Mouse (Mus musculus): ENCODE results near the gene Tln1. TPM values are rescaled to one million over a fixed set of nuclear protein-coding genes. Genes with fewer than 3 reads are reported as not detected.

Gene Tln1
- total and polyA plus RNA-seq, 3 experiments = 22.9 to 146 (median 112) TPM

DNA sequence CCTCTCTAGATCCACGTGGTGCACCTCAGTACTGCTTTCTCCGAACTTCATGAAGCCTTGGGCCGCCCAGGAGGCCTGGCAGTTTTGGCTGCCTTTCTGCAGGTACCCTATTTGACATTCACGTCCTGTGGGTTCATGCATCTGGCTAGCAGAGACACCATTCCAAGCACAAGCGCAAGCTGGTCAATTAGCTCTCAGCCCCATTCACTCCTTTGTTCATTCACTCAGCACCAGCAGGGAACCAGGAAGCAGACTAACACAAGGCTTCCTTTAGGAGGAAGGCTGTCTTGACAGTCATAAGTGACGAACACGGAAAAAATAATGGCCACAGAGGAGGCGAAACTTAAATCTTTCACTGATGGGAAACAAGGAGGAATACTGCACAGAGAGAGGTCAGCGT, 53.4 kb downstream of the Tln1 start:
- no peak for DNase-seq (ENCODE audit: low read depth, low spot score)
- no peaks in the 10 kb centered on the region for H3K27me3 ChIP-seq (ENCODE audit: control insufficient read depth in 1 of 2, insufficient read depth in 2 of 2, low read length in 2 of 2)
- H3K36me3 ChIP-seq (ENCODE audit: control insufficient read depth in 1 of 2, insufficient read depth in 2 of 2, low read length in 2 of 2) = peaks cover 0 to 8% of the 10 kb centered on the region in 2 experiments; a peak in 2 of 4 replicates
- H3K79me2 ChIP-seq (ENCODE audit: control insufficient read depth, insufficient read depth, low read length, poor library complexity) = no peaks in the 10 kb centered on the region; the same call in 1 of the 2 replicates
- peak overlapping the region; percentile 71 to 91 for H3K4me3 ChIP-seq (ENCODE audit: control insufficient read depth in 1 of 2, insufficient read depth in 1 of 2, low read depth in 2 of 2, low read length in 2 of 2)
- H3K9ac ChIP-seq (ENCODE audit: control insufficient read depth, low read depth, low read length, poor library complexity, severe bottlenecking) = peak overlapping the region; percentile 77
- H3K9me3 ChIP-seq (replicated peaks; ENCODE audit: insufficient read depth, low read length) = no peaks in the 10 kb centered on the region
- TF ChIP-seq ELF1 (IDR thresholded peaks at IDR 0.05; ENCODE audit: low read depth, low read length) = no peak
- no peak for TF ChIP-seq MAZ (IDR thresholded peaks at IDR 0.05; ENCODE audit: low read depth, low read length)
- TF ChIP-seq ZMIZ1 (IDR thresholded peaks at IDR 0.05; ENCODE audit: low read depth, low read length) = no peak
- TF ChIP-seq MAX (IDR thresholded peaks at IDR 0.05; ENCODE audit: low read length) = no peak
- TF ChIP-seq ZNF384 (IDR thresholded peaks at IDR 0.05; ENCODE audit: low read depth, low read length) = no peak
- peaks cover 9 to 22% of the 10 kb centered on the region in 2 experiments for H3K4me1 ChIP-seq (ENCODE audit: control insufficient read depth in 1 of 2, insufficient read depth in 2 of 2, low read length in 2 of 2)
- H3K27ac ChIP-seq (ENCODE audit: control insufficient read depth, low read depth, low read length) = no peak overlapping the region

DNA sequence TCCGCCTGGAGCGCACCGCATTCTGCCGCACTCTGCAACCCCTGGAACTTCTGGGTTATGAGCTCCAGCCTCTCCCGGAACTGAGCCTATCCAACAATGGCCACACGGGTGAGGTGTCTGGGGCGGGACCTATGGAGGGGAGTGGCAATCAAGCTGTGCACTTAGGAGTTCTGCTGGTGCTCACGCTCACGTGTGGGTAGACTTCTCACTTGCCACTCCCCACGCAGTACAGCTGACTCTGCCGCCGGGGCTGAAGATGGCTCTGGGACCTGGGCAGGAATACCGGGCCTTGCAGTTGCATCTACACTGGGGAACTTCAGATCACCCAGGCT, 53.9 kb downstream of the Tln1 start:
- H3K36me3 ChIP-seq (ENCODE audit: control insufficient read depth in 1 of 2, insufficient read depth in 2 of 2, low read length in 2 of 2) = peaks cover 0 to 13% of the 10 kb centered on the region in 2 experiments; a peak in 2 of 4 replicates
- no peaks in the 10 kb centered on the region; the same call in 1 of the 2 replicates for H3K79me2 ChIP-seq (ENCODE audit: control insufficient read depth, insufficient read depth, low read length, poor library complexity)
- H3K9ac ChIP-seq (ENCODE audit: control insufficient read depth, low read depth, low read length, poor library complexity, severe bottlenecking) = peak overlapping the region; percentile 77
- no peaks in the 10 kb centered on the region for H3K27me3 ChIP-seq (ENCODE audit: control insufficient read depth in 1 of 2, insufficient read depth in 2 of 2, low read length in 2 of 2)
- no peaks in the 10 kb centered on the region for H3K9me3 ChIP-seq (replicated peaks; ENCODE audit: insufficient read depth, low read length)
- H3K4me1 ChIP-seq (ENCODE audit: control insufficient read depth in 1 of 2, insufficient read depth in 2 of 2, low read length in 2 of 2) = peaks cover 12 to 25% of the 10 kb centered on the region in 2 experiments
- peak overlapping the region; percentile 41 for H3K27ac ChIP-seq (ENCODE audit: control insufficient read depth, low read depth, low read length)
- DNase-seq (ENCODE audit: low read depth, low spot score) = peak; percentile 89
- peak overlapping the region; percentile 71 to 91 for H3K4me3 ChIP-seq (ENCODE audit: control insufficient read depth in 1 of 2, insufficient read depth in 1 of 2, low read depth in 2 of 2, low read length in 2 of 2)
- TF ChIP-seq HCFC1 (IDR thresholded peaks at IDR 0.05; ENCODE audit: low read depth, low read length) (0 out of 2 replicates have a peak, but pooled peaks have one; percentile 40), ZNF384 (IDR thresholded peaks at IDR 0.05; ENCODE audit: low read depth, low read length) (no peak), JUND (IDR thresholded peaks at IDR 0.05; ENCODE audit: low read depth, low read length) (no peak), ELF1 (IDR thresholded peaks at IDR 0.05; ENCODE audit: low read depth, low read length) (peak; percentile 81), RAD21 (IDR thresholded peaks at IDR 0.05; ENCODE audit: low read depth, low read length) (no peak), CHD2 (IDR thresholded peaks at IDR 0.05; ENCODE audit: low read length) (no peak), POLR2AphosphoS5 (IDR thresholded peaks at IDR 0.05; ENCODE audit: borderline replicate concordance, low read depth, low read length) (no peak), MYB (IDR thresholded peaks at IDR 0.05; ENCODE audit: low read depth, low read length) (no peak), MEF2A (IDR thresholded peaks at IDR 0.05; ENCODE audit: extremely low read depth, insufficient replicate concordance, low read depth, low read length, poor library complexity, severe bottlenecking) (no peak), NRF1 (IDR thresholded peaks at IDR 0.05; ENCODE audit: insufficient read depth, low read depth, low read length, poor library complexity, severe bottlenecking) (no peak), POLR2A (IDR thresholded peaks at IDR 0.05; ENCODE audit: control insufficient read depth in 1 of 2, insufficient read depth in 1 of 2, low read depth in 1 of 2, low read length in 2 of 2, poor library complexity in 1 of 2) (peak; percentile 86 to 91; a peak in 3 of 4 replicates), BHLHE40 (IDR thresholded peaks at IDR 0.05; ENCODE audit: borderline replicate concordance, low read depth, low read length) (peak; percentile 86; the same call in 1 of the 2 replicates), MXI1 (IDR thresholded peaks at IDR 0.05; ENCODE audit: low read depth, low read length) (peak; percentile 90), CTCF (IDR thresholded peaks at IDR 0.05 in 2 of 3, conservative IDR thresholded peaks at IDR 0.05 in 1 of 3; ENCODE audit: control insufficient read depth in 1 of 3, insufficient read depth in 1 of 3, low read depth in 2 of 3, low read length in 3 of 3, poor library complexity in 1 of 3, severe bottlenecking in 1 of 3) (no peak), KAT2A (conservative IDR thresholded peaks at IDR 0.05; ENCODE audit: low read depth, low read length) (no peak), TBP (IDR thresholded peaks at IDR 0.05; ENCODE audit: low read depth, low read length) (peak; percentile 76), SIN3A (IDR thresholded peaks at IDR 0.05; ENCODE audit: low read length) (peak; percentile 79), POLR2AphosphoS2 (IDR thresholded peaks at IDR 0.05; ENCODE audit: low read length) (peak; percentile 67; the same call in 1 of the 2 replicates), TCF12 (IDR thresholded peaks at IDR 0.05; ENCODE audit: low read depth, low read length) (peak; percentile 62; the same call in 1 of the 2 replicates), MAX (IDR thresholded peaks at IDR 0.05; ENCODE audit: low read length) (no peak), USF1 (IDR thresholded peaks at IDR 0.05; ENCODE audit: low read depth, low read length) (peak; percentile 63; the same call in 1 of the 2 replicates), SMC3 (IDR thresholded peaks at IDR 0.05; ENCODE audit: low read depth, low read length) (no peak), UBTF (IDR thresholded peaks at IDR 0.05; ENCODE audit: borderline replicate concordance, insufficient read depth, low read depth, low read length) (no peak), TAL1 (IDR thresholded peaks at IDR 0.05; ENCODE audit: low read length) (no peak), MYC (IDR thresholded peaks at IDR 0.05; ENCODE audit: low read depth, low read length) (no peak), GATA1 (IDR thresholded peaks at IDR 0.05; ENCODE audit: low read depth, low read length) (no peak), MAZ (IDR thresholded peaks at IDR 0.05; ENCODE audit: low read depth, low read length) (no peak), GABPA (IDR thresholded peaks at IDR 0.05; ENCODE audit: low read depth, low read length) (no peak), ZKSCAN1 (IDR thresholded peaks at IDR 0.05; ENCODE audit: low read depth, low read length) (no peak), NELFE (IDR thresholded peaks at IDR 0.05; ENCODE audit: low read depth, low read length) (peak; percentile 86), RCOR1 (IDR thresholded peaks at IDR 0.05; ENCODE audit: low read depth, low read length) (no peak)

Data from MEL (cell line).